Mouse (Mus musculus): ENCODE results near the gene Nmrk1. TPM values are rescaled to one million over a fixed set of nuclear protein-coding genes. Genes with fewer than 3 reads are reported as not detected.
A peak's percentile ranks its signal among the peaks of the same experiment; 100 is the strongest.

Gene Nmrk1
- polyA plus RNA-seq, 1 experiment = 1.5 TPM

DNA sequence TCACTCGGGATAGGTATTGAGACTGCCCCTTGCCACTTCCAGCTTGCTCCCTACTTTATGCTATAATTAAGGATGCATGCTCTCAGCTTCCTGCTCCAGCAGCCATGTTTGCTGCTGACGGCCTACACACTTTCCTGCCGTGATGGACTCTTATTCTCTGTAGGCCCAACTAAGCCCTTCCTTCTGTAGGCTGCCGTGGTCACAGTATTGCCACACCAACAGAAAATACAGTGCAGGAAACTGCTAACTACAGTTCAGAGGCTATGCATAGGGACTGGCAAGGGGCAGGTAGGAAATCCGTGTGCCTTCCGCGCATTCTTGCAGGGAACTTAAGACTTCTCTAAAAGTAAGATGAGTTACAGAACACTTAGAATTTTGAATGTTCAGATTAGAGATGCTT lies 17.4 kb upstream of the Nmrk1 start:
- peaks cover 40% of the 10 kb centered on the region for H3K36me3 ChIP-seq (replicated peaks; ENCODE audit: low read length)
- H3K9me3 ChIP-seq = no peaks in the 10 kb centered on the region
- H3K4me3 ChIP-seq (replicated peaks) = no peak overlapping the region
- TF ChIP-seq FLI1 (IDR thresholded peaks at IDR 0.05; ENCODE audit: low read length) (no peak), GATA1 (IDR thresholded peaks at IDR 0.05; ENCODE audit: borderline replicate concordance, low read length) (no peak)
- peaks cover 79% of the 10 kb centered on the region for H3K4me1 ChIP-seq
- no peaks in the 10 kb centered on the region for H3K27me3 ChIP-seq (replicated peaks)

DNA sequence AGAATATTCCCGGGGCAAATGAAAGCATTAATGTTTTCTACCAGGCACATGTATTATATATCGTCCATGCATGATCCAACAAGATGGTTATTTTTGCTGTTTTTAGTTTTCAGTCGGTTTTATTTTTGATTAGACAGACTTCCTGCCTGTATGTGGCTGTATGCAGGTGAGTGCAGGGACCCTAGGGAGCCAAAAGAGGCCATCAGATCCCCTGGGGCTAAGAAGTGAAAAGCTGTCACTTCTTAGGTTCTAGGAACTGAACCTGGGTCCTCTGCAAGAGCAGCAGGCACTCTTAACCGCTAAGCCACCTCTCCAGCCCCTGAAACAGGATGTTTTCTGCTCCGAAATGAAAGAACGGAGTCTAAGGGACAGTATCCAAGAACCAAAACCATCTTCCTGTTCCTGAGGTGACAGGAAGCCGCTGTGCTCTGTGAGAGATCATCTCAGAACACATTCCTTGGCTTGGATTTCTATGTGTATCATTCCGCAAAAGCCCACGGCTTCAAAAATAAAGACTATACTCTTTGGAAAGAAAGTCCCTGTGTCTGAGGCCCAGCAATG lies 16.0 kb upstream of the Nmrk1 start:
- TF ChIP-seq FLI1 (IDR thresholded peaks at IDR 0.05; ENCODE audit: low read length) (no peak), GATA1 (IDR thresholded peaks at IDR 0.05; ENCODE audit: borderline replicate concordance, low read length) (no peak)
- H3K9me3 ChIP-seq = no peaks in the 10 kb centered on the region
- peak overlapping the region; percentile 33 for H3K4me3 ChIP-seq (replicated peaks)
- no peaks in the 10 kb centered on the region for H3K27me3 ChIP-seq (replicated peaks)
- peaks cover 30% of the 10 kb centered on the region for H3K36me3 ChIP-seq (replicated peaks; ENCODE audit: low read length)
- peaks cover 84% of the 10 kb centered on the region for H3K4me1 ChIP-seq

DNA sequence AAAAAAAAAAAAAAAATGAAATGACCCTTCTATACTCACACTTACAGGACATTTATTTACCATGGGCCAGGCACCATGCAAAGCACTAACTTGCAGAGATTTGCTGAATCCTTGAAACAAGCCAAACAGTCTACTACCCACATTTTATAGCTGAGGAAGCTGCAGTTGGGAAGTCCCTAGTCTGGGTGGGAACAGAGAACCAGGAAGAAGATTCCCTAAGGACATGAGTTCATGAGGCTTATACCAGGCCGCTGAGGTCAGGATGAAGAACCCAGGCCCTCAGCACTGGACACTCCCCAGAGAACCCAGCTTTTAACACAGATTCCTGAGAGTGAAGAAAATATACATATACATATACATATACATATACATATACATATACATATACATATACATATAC lies 14.2 kb upstream of the Nmrk1 start:
- TF ChIP-seq GATA1 (IDR thresholded peaks at IDR 0.05; ENCODE audit: borderline replicate concordance, low read length) (no peak), FLI1 (IDR thresholded peaks at IDR 0.05; ENCODE audit: low read length) (no peak)
- Histone ChIP-seq H3K27me3 (replicated peaks) (no peaks in the 10 kb centered on the region), H3K4me3 (replicated peaks) (no peak overlapping the region), H3K4me1 (peaks cover 84% of the 10 kb centered on the region), H3K9me3 (no peaks in the 10 kb centered on the region), H3K36me3 (replicated peaks; ENCODE audit: low read length) (peaks cover 16% of the 10 kb centered on the region)

DNA sequence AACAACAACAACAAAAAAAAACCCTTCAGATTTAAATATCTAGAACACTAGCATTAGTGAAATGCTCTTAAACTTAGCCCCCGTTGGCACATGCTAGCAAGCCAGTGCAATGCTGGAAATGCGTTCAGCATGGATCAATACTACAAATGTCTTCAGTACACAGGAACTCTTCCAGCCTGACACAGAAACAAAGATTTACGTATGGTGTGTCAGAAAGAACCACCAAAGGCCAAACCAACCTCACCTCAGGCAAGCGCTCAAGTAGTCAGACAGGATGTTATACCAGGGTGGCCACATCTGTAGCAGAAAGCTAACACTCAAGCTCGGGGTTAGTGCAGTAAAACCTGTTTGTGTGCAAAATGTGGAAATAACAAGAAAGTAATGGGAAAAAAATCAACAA lies 12.7 kb upstream of the Nmrk1 start:
- Histone ChIP-seq H3K9me3 (no peaks in the 10 kb centered on the region), H3K27me3 (replicated peaks) (no peaks in the 10 kb centered on the region), H3K4me1 (peaks cover 85% of the 10 kb centered on the region), H3K36me3 (replicated peaks; ENCODE audit: low read length) (peaks cover 12% of the 10 kb centered on the region), H3K4me3 (replicated peaks) (no peak overlapping the region)
- no peak for TF ChIP-seq GATA1 (IDR thresholded peaks at IDR 0.05; ENCODE audit: borderline replicate concordance, low read length)
- no peak for TF ChIP-seq FLI1 (IDR thresholded peaks at IDR 0.05; ENCODE audit: low read length)

DNA sequence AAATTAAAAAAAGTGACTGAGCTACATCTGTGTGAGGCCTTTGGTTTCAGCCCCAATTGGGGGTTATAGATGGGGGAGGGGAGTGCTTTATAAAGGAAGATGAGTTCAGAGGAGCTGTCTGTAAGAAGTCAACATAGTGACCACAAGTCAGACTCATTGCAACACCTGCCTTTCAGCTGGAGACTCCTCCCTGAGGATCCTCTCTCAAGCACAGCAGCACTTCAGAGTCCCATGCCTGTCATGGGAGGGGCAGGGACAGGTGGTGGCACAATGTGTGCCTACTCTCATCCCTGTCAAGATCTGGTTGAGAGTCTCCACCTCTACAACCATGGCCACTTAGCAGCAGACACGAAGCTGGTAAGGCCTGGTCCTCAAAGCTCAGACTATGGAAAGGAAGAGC lies 12.1 kb upstream of the Nmrk1 start:
- peaks cover 86% of the 10 kb centered on the region for H3K4me1 ChIP-seq
- no peak for TF ChIP-seq GATA1 (IDR thresholded peaks at IDR 0.05; ENCODE audit: borderline replicate concordance, low read length)
- no peak for TF ChIP-seq FLI1 (IDR thresholded peaks at IDR 0.05; ENCODE audit: low read length)

DNA sequence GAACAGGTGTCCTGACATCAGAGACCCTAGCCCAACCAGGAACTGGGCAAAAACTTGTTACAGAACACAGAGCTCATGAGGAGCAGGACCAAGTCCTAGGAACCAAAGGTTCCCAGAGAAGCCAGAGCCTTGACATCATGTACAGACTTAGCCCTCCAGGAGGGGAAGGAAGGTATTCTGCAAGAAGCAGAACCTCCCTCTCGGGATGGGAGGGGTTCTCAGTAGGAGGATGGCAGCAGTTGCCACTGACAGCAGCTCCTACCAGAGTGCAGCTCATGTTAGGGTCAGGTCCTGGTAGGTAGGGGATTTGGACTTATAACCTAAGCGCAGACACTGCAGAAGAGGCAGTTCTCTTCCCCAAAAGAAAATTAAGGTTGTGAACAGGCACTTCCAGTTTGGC lies 7.9 kb upstream of the Nmrk1 start:
- Histone ChIP-seq H3K27me3 (replicated peaks) (no peaks in the 10 kb centered on the region), H3K36me3 (replicated peaks; ENCODE audit: low read length) (peaks cover 22% of the 10 kb centered on the region), H3K4me1 (peaks cover 78% of the 10 kb centered on the region), H3K4me3 (replicated peaks) (peak overlapping the region; percentile 26), H3K9me3 (no peaks in the 10 kb centered on the region)
- no peak for TF ChIP-seq FLI1 (IDR thresholded peaks at IDR 0.05; ENCODE audit: low read length)
- TF ChIP-seq GATA1 (IDR thresholded peaks at IDR 0.05; ENCODE audit: borderline replicate concordance, low read length) = no peak

More for the DNA sequence above, 12.1 kb upstream of the Nmrk1 start:
- H3K4me3 ChIP-seq (replicated peaks) = peak overlapping the region; percentile 66
- no peaks in the 10 kb centered on the region for H3K27me3 ChIP-seq (replicated peaks)
- no peaks in the 10 kb centered on the region for H3K9me3 ChIP-seq
- H3K36me3 ChIP-seq (replicated peaks; ENCODE audit: low read length) = peaks cover 14% of the 10 kb centered on the region

DNA sequence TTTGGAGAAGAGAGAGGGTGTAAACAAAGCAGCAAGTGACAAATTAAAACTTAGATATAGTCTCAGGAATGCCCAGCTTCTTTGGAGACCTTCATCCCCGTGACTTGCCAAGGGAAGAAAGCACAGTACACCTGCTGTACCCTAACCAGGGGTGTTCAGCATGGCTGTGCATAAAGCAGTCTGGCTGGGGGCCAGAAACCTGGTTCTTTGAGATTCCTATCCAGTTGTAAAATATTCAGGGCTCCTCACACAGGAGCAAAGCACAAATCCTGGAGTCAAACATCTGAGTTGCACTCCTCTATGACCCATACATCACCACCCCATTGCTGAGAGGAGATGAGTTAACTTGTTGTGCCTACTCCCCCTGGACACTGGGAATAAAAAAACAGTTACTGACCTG lies 2.2 kb upstream of the Nmrk1 start:
- H3K9me3 ChIP-seq = no peaks in the 10 kb centered on the region
- H3K4me3 ChIP-seq (replicated peaks) = peak overlapping the region; percentile 99
- no peak for TF ChIP-seq FLI1 (IDR thresholded peaks at IDR 0.05; ENCODE audit: low read length)
- no peak for TF ChIP-seq GATA1 (IDR thresholded peaks at IDR 0.05; ENCODE audit: borderline replicate concordance, low read length)
- peaks cover 8% of the 10 kb centered on the region for H3K36me3 ChIP-seq (replicated peaks; ENCODE audit: low read length)
- H3K27me3 ChIP-seq (replicated peaks) = no peaks in the 10 kb centered on the region
- peaks cover 55% of the 10 kb centered on the region for H3K4me1 ChIP-seq

DNA sequence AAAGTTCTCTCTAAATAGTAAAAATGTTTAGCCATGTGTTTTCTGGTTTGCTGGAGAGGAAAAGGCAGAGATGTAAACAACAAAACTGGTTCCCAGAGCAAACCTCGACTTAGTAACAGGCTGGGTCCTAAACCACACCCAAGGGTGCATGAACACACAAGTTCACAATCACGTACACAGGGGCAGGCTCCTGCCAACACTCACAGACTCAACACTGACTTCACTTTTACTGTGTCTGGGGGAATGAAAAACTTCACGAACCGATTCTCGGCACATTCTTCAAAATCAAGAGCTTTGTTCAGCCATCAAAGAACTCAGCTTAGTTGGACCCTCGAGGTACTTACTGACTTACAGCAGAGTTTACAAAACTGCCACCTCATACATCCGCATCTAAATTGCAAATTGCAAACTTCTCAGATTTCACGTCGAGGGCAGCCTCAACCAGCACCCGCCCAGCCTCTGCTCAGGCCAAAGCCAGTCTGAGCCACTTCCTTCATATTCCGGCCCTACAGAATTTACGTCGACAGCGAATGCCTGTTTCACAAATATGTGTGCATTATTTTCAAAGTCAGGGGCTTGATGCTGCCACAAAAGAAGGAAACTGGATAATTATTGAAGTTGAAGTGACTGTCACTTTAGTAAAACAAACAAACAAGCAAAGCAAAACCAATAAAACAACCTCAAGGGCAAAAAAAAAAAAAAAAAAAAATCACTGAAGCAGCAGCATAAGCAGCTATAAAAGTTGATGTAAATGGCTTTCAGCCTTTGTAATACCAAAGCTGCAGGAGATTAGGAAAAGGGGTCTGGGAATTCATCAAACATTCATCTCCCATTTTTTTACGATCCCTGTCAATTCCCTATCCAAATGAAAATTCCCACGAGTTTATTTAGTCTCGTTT lies 1.3 kb upstream of the Nmrk1 start:
- TF ChIP-seq FLI1 (IDR thresholded peaks at IDR 0.05; ENCODE audit: low read length) (no peak), GATA1 (IDR thresholded peaks at IDR 0.05; ENCODE audit: borderline replicate concordance, low read length) (no peak)
- Histone ChIP-seq H3K36me3 (replicated peaks; ENCODE audit: low read length) (peaks cover 7% of the 10 kb centered on the region), H3K9me3 (peaks cover 3% of the 10 kb centered on the region; the same call in 1 of the 2 replicates), H3K27me3 (replicated peaks) (no peaks in the 10 kb centered on the region), H3K4me1 (peaks cover 51% of the 10 kb centered on the region), H3K4me3 (replicated peaks) (peak overlapping the region; percentile 99)

DNA sequence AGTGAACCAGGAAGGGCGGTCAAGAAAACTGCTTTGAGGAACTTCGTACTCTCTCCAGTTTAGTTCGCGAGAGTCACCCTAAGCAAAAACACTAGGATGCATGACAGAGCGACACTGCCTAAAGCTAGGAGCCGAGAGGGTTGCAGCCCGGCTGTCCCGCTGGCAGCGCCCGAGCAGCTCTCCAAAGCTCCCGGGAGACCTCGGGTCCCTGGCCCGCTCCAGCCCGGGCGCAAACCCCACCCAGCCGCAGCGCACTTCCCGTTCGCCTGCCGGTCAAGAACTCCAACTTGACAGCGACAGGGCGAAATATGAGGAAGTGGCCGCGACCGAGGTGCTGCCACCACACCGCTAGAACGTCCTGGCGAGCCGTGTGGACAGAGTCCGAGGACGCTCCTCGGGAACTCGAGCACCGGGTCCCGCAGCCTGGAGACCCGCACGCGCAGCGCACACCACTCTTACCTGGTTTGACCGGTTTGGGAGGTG lies 548 bp upstream of the Nmrk1 start:
- Histone ChIP-seq H3K4me3 (replicated peaks) (peak overlapping the region; percentile 99), H3K4me1 (peaks cover 44% of the 10 kb centered on the region), H3K27me3 (replicated peaks) (no peaks in the 10 kb centered on the region), H3K9me3 (peaks cover 4% of the 10 kb centered on the region; the same call in 1 of the 2 replicates), H3K36me3 (replicated peaks; ENCODE audit: low read length) (peaks cover 7% of the 10 kb centered on the region)
- TF ChIP-seq GATA1 (IDR thresholded peaks at IDR 0.05; ENCODE audit: borderline replicate concordance, low read length) = no peak
- TF ChIP-seq FLI1 (IDR thresholded peaks at IDR 0.05; ENCODE audit: low read length) = no peak
